Mouse (Mus musculus): Measurements from ENCODE around the gene Klf3. TPM values are rescaled to one million over a fixed set of nuclear protein-coding genes. Genes with fewer than 3 reads are reported as not detected.
A peak's percentile ranks its signal among the peaks of the same experiment; 100 is the strongest.

Gene Klf3
- polyA plus RNA-seq, 1 experiment from 2014 or later = 79.3 TPM

- TF ChIP-seq CTCF (IDR thresholded peaks at IDR 0.05; ENCODE audit: low read depth) = no peak
- Histone ChIP-seq H3K36me3 (ENCODE audit: control insufficient read depth, insufficient read depth) (peaks cover 46% of the 10 kb centered on the region), H3K4me3 (ENCODE audit: low read depth, low read length) (no peak overlapping the region), H3K9me3 (ENCODE audit: control insufficient read depth) (no peaks in the 10 kb centered on the region), H3K27ac (ENCODE audit: low read depth, low read length) (peak overlapping the region; percentile 50), H3K4me2 (replicated peaks; ENCODE audit: low read depth) (no peak overlapping the region), H3K4me1 (replicated peaks; ENCODE audit: control insufficient read depth, insufficient read depth, low read length) (peaks cover 15% of the 10 kb centered on the region), H3K27me3 (replicated peaks; ENCODE audit: control insufficient read depth, insufficient read depth, low read length) (no peaks in the 10 kb centered on the region), H3K9ac (ENCODE audit: low read depth, low read length) (no peak overlapping the region)
- WGBS = 52% methylated on average over 15 of the region's 15 CpGs
- no peak for ATAC-seq
Measured at GRCm38 (mm10) chr5:64816290-64816973, 13.2 kb downstream of the Klf3 start.

- WGBS = 62% methylated on average over 8 of the region's 8 CpGs
- ATAC-seq = no peak
- H3K9ac ChIP-seq (ENCODE audit: low read depth, low read length) = no peak overlapping the region
- H3K9me3 ChIP-seq (ENCODE audit: control insufficient read depth) = no peaks in the 10 kb centered on the region
- no peak for TF ChIP-seq CTCF (IDR thresholded peaks at IDR 0.05; ENCODE audit: low read depth)
- H3K27ac ChIP-seq (ENCODE audit: low read depth, low read length) = peak overlapping the region; percentile 50; the same call in 1 of the 2 replicates
- H3K4me1 ChIP-seq (replicated peaks; ENCODE audit: control insufficient read depth, insufficient read depth, low read length) = peaks cover 15% of the 10 kb centered on the region
- H3K36me3 ChIP-seq (ENCODE audit: control insufficient read depth, insufficient read depth) = peaks cover 51% of the 10 kb centered on the region
- no peak overlapping the region for H3K4me3 ChIP-seq (ENCODE audit: low read depth, low read length)
- H3K4me2 ChIP-seq (replicated peaks; ENCODE audit: low read depth) = no peak overlapping the region
- no peaks in the 10 kb centered on the region for H3K27me3 ChIP-seq (replicated peaks; ENCODE audit: control insufficient read depth, insufficient read depth, low read length)
Measured at GRCm38 (mm10) chr5:64816974-64817296, 13.7 kb downstream of the Klf3 start.

- no peak overlapping the region for H3K9ac ChIP-seq (ENCODE audit: low read depth, low read length)
- H3K36me3 ChIP-seq (ENCODE audit: control insufficient read depth, insufficient read depth) = peaks cover 74% of the 10 kb centered on the region
- H3K9me3 ChIP-seq (ENCODE audit: control insufficient read depth) = no peaks in the 10 kb centered on the region
- WGBS = 35% methylated on average over 6 of the region's 6 CpGs
- no peak overlapping the region for H3K4me3 ChIP-seq (ENCODE audit: low read depth, low read length)
- TF ChIP-seq CTCF (IDR thresholded peaks at IDR 0.05; ENCODE audit: low read depth) = peak; percentile 48
- 0 out of 2 replicates have a peak overlapping the region, but pooled peaks have one; percentile 3 for H3K27ac ChIP-seq (ENCODE audit: low read depth, low read length)
- no peak overlapping the region for H3K4me2 ChIP-seq (replicated peaks; ENCODE audit: low read depth)
- peaks cover 5% of the 10 kb centered on the region for H3K4me1 ChIP-seq (replicated peaks; ENCODE audit: control insufficient read depth, insufficient read depth, low read length)
- no peaks in the 10 kb centered on the region for H3K27me3 ChIP-seq (replicated peaks; ENCODE audit: control insufficient read depth, insufficient read depth, low read length)
- ATAC-seq = peak; percentile 48; the same call in 1 of the 2 replicates
Measured at GRCm38 (mm10) chr5:64819390-64819789, 16.2 kb downstream of the Klf3 start.

GRCm38 (mm10) chr5:64820138-64820537 lies 16.9 kb downstream of the Klf3 start:
- Histone ChIP-seq H3K9ac (ENCODE audit: low read depth, low read length) (no peak overlapping the region), H3K36me3 (ENCODE audit: control insufficient read depth, insufficient read depth) (peaks cover 81% of the 10 kb centered on the region), H3K27me3 (replicated peaks; ENCODE audit: control insufficient read depth, insufficient read depth, low read length) (no peaks in the 10 kb centered on the region), H3K9me3 (ENCODE audit: control insufficient read depth) (no peaks in the 10 kb centered on the region), H3K27ac (ENCODE audit: low read depth, low read length) (no peak overlapping the region), H3K4me3 (ENCODE audit: low read depth, low read length) (no peak overlapping the region), H3K4me2 (replicated peaks; ENCODE audit: low read depth) (no peak overlapping the region), H3K4me1 (replicated peaks; ENCODE audit: control insufficient read depth, insufficient read depth, low read length) (peaks cover 5% of the 10 kb centered on the region)
- 91% methylated on average over 10 of the region's 10 CpGs for WGBS
- ATAC-seq = no peak
- no peak for TF ChIP-seq CTCF (IDR thresholded peaks at IDR 0.05; ENCODE audit: low read depth)

- H3K27ac ChIP-seq (ENCODE audit: low read depth, low read length) = 0 out of 2 replicates have a peak overlapping the region, but pooled peaks have one; percentile 30
- no peak for TF ChIP-seq CTCF (IDR thresholded peaks at IDR 0.05; ENCODE audit: low read depth)
Measured at GRCm38 (mm10) chr5:64821294-64821693, 18.1 kb downstream of the Klf3 start.

GRCm38 (mm10) chr5:64821964-64822363 lies 18.8 kb downstream of the Klf3 start:
- Histone ChIP-seq H3K4me3 (ENCODE audit: low read depth, low read length) (no peak overlapping the region), H3K36me3 (ENCODE audit: control insufficient read depth, insufficient read depth) (peaks cover 89% of the 10 kb centered on the region), H3K9me3 (ENCODE audit: control insufficient read depth) (no peaks in the 10 kb centered on the region), H3K4me1 (replicated peaks; ENCODE audit: control insufficient read depth, insufficient read depth, low read length) (no peaks in the 10 kb centered on the region), H3K27me3 (replicated peaks; ENCODE audit: control insufficient read depth, insufficient read depth, low read length) (no peaks in the 10 kb centered on the region), H3K9ac (ENCODE audit: low read depth, low read length) (no peak overlapping the region), H3K4me2 (replicated peaks; ENCODE audit: low read depth) (no peak overlapping the region), H3K27ac (ENCODE audit: low read depth, low read length) (peak overlapping the region; percentile 47)
- no peak for ATAC-seq
- TF ChIP-seq CTCF (IDR thresholded peaks at IDR 0.05; ENCODE audit: low read depth) = no peak
- WGBS = 91% methylated on average over 24 of the region's 24 CpGs

More at GRCm38 (mm10) chr5:64821294-64821693, 18.1 kb downstream of the Klf3 start:
- ATAC-seq = peak; percentile 24; the same call in 1 of the 2 replicates
- Histone ChIP-seq H3K36me3 (ENCODE audit: control insufficient read depth, insufficient read depth) (peaks cover 88% of the 10 kb centered on the region), H3K4me3 (ENCODE audit: low read depth, low read length) (no peak overlapping the region), H3K27me3 (replicated peaks; ENCODE audit: control insufficient read depth, insufficient read depth, low read length) (no peaks in the 10 kb centered on the region), H3K9ac (ENCODE audit: low read depth, low read length) (no peak overlapping the region), H3K9me3 (ENCODE audit: control insufficient read depth) (no peaks in the 10 kb centered on the region), H3K4me1 (replicated peaks; ENCODE audit: control insufficient read depth, insufficient read depth, low read length) (peaks cover under 1% of the 10 kb centered on the region), H3K4me2 (replicated peaks; ENCODE audit: low read depth) (no peak overlapping the region)
- WGBS = 58% methylated on average over 2 of the region's 2 CpGs
